In genomic region chr19:8941136-8941514, GRCm38 (mm10) we compare ENCODE assay signal across 8 mouse cellular contexts. TPM values are rescaled to one million over a fixed set of nuclear protein-coding genes. Genes with fewer than 3 reads are reported as not detected.
DNase-seq lines count a peak whose midpoint lies in the region; ATAC-seq and TF ChIP-seq lines count a peak whose summit lies in the region.

No protein-coding gene starts in this region.

- H3K4me3 ChIP-seq in lung, embryonic 16.5 days (ENCODE audit: low read length), result peak overlapping the region; percentile 73
- peak overlapping the region; percentile 24 for H3K4me3 ChIP-seq in embryonic fibroblast, embryonic 13.5 days (ENCODE audit: insufficient read depth, low read length)
- peak overlapping the region; percentile 96 for H3K4me3 ChIP-seq in intestine, embryonic 15.5 days (replicated peaks)
- peak overlapping the region; percentile 95 for H3K4me3 ChIP-seq in neural tube, embryonic 14.5 days (ENCODE audit: low read depth, low read length)

- peak overlapping the region; percentile 51; the same call in 1 of the 2 replicates for H3K27ac ChIP-seq in lung, embryonic 16.5 days (ENCODE audit: low read length)
- H3K27ac ChIP-seq in embryonic fibroblast, embryonic 13.5 days (ENCODE audit: insufficient read depth, low read length), result no peak overlapping the region
- peak overlapping the region; percentile 81 for H3K27ac ChIP-seq in intestine, embryonic 15.5 days
- peak overlapping the region; percentile 96 for H3K27ac ChIP-seq in neural tube, embryonic 14.5 days (ENCODE audit: low read depth, low read length)

- no peak for TF ChIP-seq POLR2A in embryonic fibroblast, embryonic 13.5 days (IDR thresholded peaks at IDR 0.05; ENCODE audit: low read depth, low read length)

- ATAC-seq in lung, embryonic 16.5 days (ENCODE audit: low read depth), result peak; percentile 15
- ATAC-seq in intestine, embryonic 15.5 days, result peak; percentile 21; the same call in 1 of the 2 replicates
- ATAC-seq in neural tube, embryonic 14.5 days (ENCODE audit: low read depth), result peak; percentile 31

- H3K36me3 ChIP-seq in lung, embryonic 16.5 days (ENCODE audit: control insufficient read depth, insufficient read depth, low read length), result peaks cover 24% of the 10 kb centered on the region
- H3K36me3 ChIP-seq in intestine, embryonic 15.5 days, result peaks cover 11% of the 10 kb centered on the region
- peaks cover 12% of the 10 kb centered on the region for H3K36me3 ChIP-seq in neural tube, embryonic 14.5 days (ENCODE audit: control insufficient read depth, insufficient read depth, low read length)

- peak overlapping the region; percentile 58 for H3K9ac ChIP-seq in lung, embryonic 16.5 days (ENCODE audit: low read length)
- peak overlapping the region; percentile 58 for H3K9ac ChIP-seq in intestine, embryonic 15.5 days
- peak overlapping the region; percentile 95 for H3K9ac ChIP-seq in neural tube, embryonic 14.5 days (replicated peaks; ENCODE audit: low read depth, low read length)

- no peaks in the 10 kb centered on the region for H3K27me3 ChIP-seq in lung, embryonic 16.5 days (ENCODE audit: control insufficient read depth, insufficient read depth, low read depth, low read length)
- no peaks in the 10 kb centered on the region for H3K27me3 ChIP-seq in intestine, embryonic 15.5 days (replicated peaks)
- no peaks in the 10 kb centered on the region for H3K27me3 ChIP-seq in neural tube, embryonic 14.5 days (ENCODE audit: control insufficient read depth, insufficient read depth, low read length)

- 34% methylated on average over 10 of the region's 10 CpGs for WGBS in lung, embryonic 16.5 days
- 33% methylated on average over 10 of the region's 10 CpGs for WGBS in intestine, embryonic 15.5 days
- WGBS in neural tube, embryonic 14.5 days, result 16% methylated on average over 10 of the region's 10 CpGs

- no peak for TF ChIP-seq CTCF in embryonic fibroblast, embryonic 13.5 days (IDR thresholded peaks at IDR 0.05; ENCODE audit: borderline replicate concordance, insufficient read depth, low read length)

- H3K4me2 ChIP-seq in lung, embryonic 16.5 days (ENCODE audit: low read depth, low read length), result peak overlapping the region; percentile 57
- H3K4me2 ChIP-seq in intestine, embryonic 15.5 days (replicated peaks), result peak overlapping the region; percentile 69
- H3K4me2 ChIP-seq in neural tube, embryonic 14.5 days (ENCODE audit: low read depth, low read length), result peak overlapping the region; percentile 65

- peaks cover 31% of the 10 kb centered on the region for H3K4me1 ChIP-seq in lung, embryonic 16.5 days (replicated peaks; ENCODE audit: control insufficient read depth, insufficient read depth, low read length)
- H3K4me1 ChIP-seq in embryonic fibroblast, embryonic 13.5 days (ENCODE audit: control insufficient read depth, insufficient read depth, low read length), result peaks cover 6% of the 10 kb centered on the region
- H3K4me1 ChIP-seq in intestine, embryonic 15.5 days (replicated peaks), result peaks cover 29% of the 10 kb centered on the region
- peaks cover 20% of the 10 kb centered on the region for H3K4me1 ChIP-seq in neural tube, embryonic 14.5 days (ENCODE audit: control insufficient read depth, insufficient read depth, low read length)

- no peak for DNase-seq in lung, postnatal 10 days
- DNase-seq in urinary bladder, postnatal 36 days (ENCODE audit: low spot score in 2 of 2), result no peak
- no peak for DNase-seq in layer of hippocampus, adult 11-12 months (ENCODE audit: low spot score)
- DNase-seq in layer of hippocampus, adult 18-20 months (ENCODE audit: low spot score in 2 of 2), result no peak

- H3K9me3 ChIP-seq in lung, embryonic 16.5 days (ENCODE audit: control insufficient read depth, low read length), result no peaks in the 10 kb centered on the region
- H3K9me3 ChIP-seq in intestine, embryonic 15.5 days, result no peaks in the 10 kb centered on the region
- no peaks in the 10 kb centered on the region for H3K9me3 ChIP-seq in neural tube, embryonic 14.5 days (ENCODE audit: control insufficient read depth, low read length)

RNA-seq across cellular contexts. Expression of gene Mta2, which starts 0.6 kb away (rescaled TPM):
- 149 and 164 TPM in 2 replicates for polyA plus RNA-seq in lung, embryonic 16.5 days (2015; fragmentation: Nextera tagmentation; extraction: Ambion mirVana)
- 101 and 102 TPM in 2 replicates for polyA plus RNA-seq in embryonic fibroblast, embryonic 13.5 days (2011; ENCODE audit: insufficient read length, low read depth, missing spikeins)
- polyA plus RNA-seq in intestine, embryonic 15.5 days (2015; fragmentation: Nextera tagmentation; extraction: Ambion mirVana), result 130 and 139 TPM in 2 replicates
- polyA plus RNA-seq in neural tube, embryonic 14.5 days (2014; fragmentation: Nextera tagmentation; extraction: Ambion mirVana), result 29.1 and 33.7 TPM in 2 replicates
- total RNA-seq in layer of hippocampus, adult 18-20 months (2021), result 10 to 100 TPM; 51.6 to 53.4 TPM

RNA-seq across cellular contexts. Expression of gene Eml3, which starts 11.8 kb away (rescaled TPM):
- 31.0 and 32.2 TPM in 2 replicates for polyA plus RNA-seq in lung, embryonic 16.5 days (2015; fragmentation: Nextera tagmentation; extraction: Ambion mirVana)
- polyA plus RNA-seq in embryonic fibroblast, embryonic 13.5 days (2011; ENCODE audit: insufficient read length, low read depth, missing spikeins), result 26.2 and 28.2 TPM in 2 replicates
- 24.2 and 28.4 TPM in 2 replicates for polyA plus RNA-seq in intestine, embryonic 15.5 days (2015; fragmentation: Nextera tagmentation; extraction: Ambion mirVana)
- 6.2 and 8.7 TPM in 2 replicates for polyA plus RNA-seq in neural tube, embryonic 14.5 days (2014; fragmentation: Nextera tagmentation; extraction: Ambion mirVana)
- total RNA-seq in layer of hippocampus, adult 18-20 months (2021), result 10 to 100 TPM in 1 of 2 experiments, 1 to 10 TPM in 1; 9.8 to 10.4 TPM

RNA-seq across cellular contexts. Expression of gene Rom1, which starts 12.0 kb away (rescaled TPM):
- 2.8 and 4.0 TPM in 2 replicates for polyA plus RNA-seq in lung, embryonic 16.5 days (2015; fragmentation: Nextera tagmentation; extraction: Ambion mirVana)
- polyA plus RNA-seq in embryonic fibroblast, embryonic 13.5 days (2011; ENCODE audit: insufficient read length, low read depth, missing spikeins), result 2.7 and 3.5 TPM in 2 replicates
- 2.7 and 3.3 TPM in 2 replicates for polyA plus RNA-seq in intestine, embryonic 15.5 days (2015; fragmentation: Nextera tagmentation; extraction: Ambion mirVana)
- polyA plus RNA-seq in neural tube, embryonic 14.5 days (2014; fragmentation: Nextera tagmentation; extraction: Ambion mirVana), result 1.1 and 1.7 TPM in 2 replicates
- total RNA-seq in layer of hippocampus, adult 18-20 months (2021), result 1 to 10 TPM; 4.7 to 6.6 TPM

RNA-seq across cellular contexts. Expression of gene Tut1, which starts 12.5 kb away (rescaled TPM):
- 27.5 and 28.9 TPM in 2 replicates for polyA plus RNA-seq in lung, embryonic 16.5 days (2015; fragmentation: Nextera tagmentation; extraction: Ambion mirVana)
- polyA plus RNA-seq in embryonic fibroblast, embryonic 13.5 days (2011; ENCODE audit: insufficient read length, low read depth, missing spikeins), result 16.8 and 19.7 TPM in 2 replicates
- polyA plus RNA-seq in intestine, embryonic 15.5 days (2015; fragmentation: Nextera tagmentation; extraction: Ambion mirVana), result 29.7 and 30.4 TPM in 2 replicates
- 20.4 and 25.3 TPM in 2 replicates for polyA plus RNA-seq in neural tube, embryonic 14.5 days (2014; fragmentation: Nextera tagmentation; extraction: Ambion mirVana)
- total RNA-seq in layer of hippocampus, adult 18-20 months (2021), result 10 to 100 TPM; 21.9 to 22.5 TPM

RNA-seq across cellular contexts. Expression of gene B3gat3, which starts 21.0 kb away (rescaled TPM):
- 40.2 and 43.5 TPM in 2 replicates for polyA plus RNA-seq in lung, embryonic 16.5 days (2015; fragmentation: Nextera tagmentation; extraction: Ambion mirVana)
- 26.7 and 28.9 TPM in 2 replicates for polyA plus RNA-seq in embryonic fibroblast, embryonic 13.5 days (2011; ENCODE audit: insufficient read length, low read depth, missing spikeins)
- polyA plus RNA-seq in intestine, embryonic 15.5 days (2015; fragmentation: Nextera tagmentation; extraction: Ambion mirVana), result 40.0 and 44.7 TPM in 2 replicates
- polyA plus RNA-seq in neural tube, embryonic 14.5 days (2014; fragmentation: Nextera tagmentation; extraction: Ambion mirVana), result 66.3 and 67.2 TPM in 2 replicates
- total RNA-seq in layer of hippocampus, adult 18-20 months (2021), result 100 to 1,000 TPM; 166 to 169 TPM

Comparison
In these comparisons a context has a peak if more than half of its experiments do, and no peak if none do; other contexts are left out.
1. H3K4me3 ChIP-seq: peak in every context shown above with its lines; median percentile 96 in intestine, embryonic 15.5 days; 95 in neural tube, embryonic 14.5 days; 73 in lung, embryonic 16.5 days; 24 in embryonic fibroblast, embryonic 13.5 days.